Mouse (Mus musculus) megakaryocyte, embryonic 14.5 days (primary cell): ENCODE measurements around the gene Reep3. TPM values are rescaled to one million over a fixed set of nuclear protein-coding genes. Genes with fewer than 3 reads are reported as not detected.
A peak's percentile ranks its signal among the peaks of the same experiment; 100 is the strongest.

Experiments used
- H3K27me3 ChIP-seq: replicated peaks from 2 replicates; pipeline ENCODE3; 2012; ENCODE audit warnings: inconsistent platforms
- H3K36me3 ChIP-seq: replicated peaks from 2 replicates; pipeline ENCODE3; 2012; ENCODE audit warnings: low read length, inconsistent platforms, mixed read lengths
- H3K4me1 ChIP-seq: 2 replicates; pipeline ENCODE4 v1.6.1; 2012; ENCODE audit warnings: inconsistent platforms
- H3K4me3 ChIP-seq: replicated peaks from 2 replicates; pipeline ENCODE3; 2012; ENCODE audit warnings: moderate library complexity, mild to moderate bottlenecking, inconsistent platforms
- H3K9me3 ChIP-seq: 2 replicates; pipeline ENCODE4 v1.6.1; 2012; ENCODE audit warnings: inconsistent platforms
- FLI1 ChIP-seq: IDR thresholded peaks from 2 replicates; pipeline ENCODE4 v1.6.1; 2012; ENCODE audit warnings: low read length, inconsistent platforms, mixed read lengths
- GATA1 ChIP-seq: IDR thresholded peaks from 3 replicates; pipeline ENCODE4 v1.6.1; 2012; ENCODE audit warnings: mixed read lengths, low read length, inconsistent platforms, borderline replicate concordance
- polyA plus RNA-seq: library from polyadenylated mRNA; stranded (reverse); fragments of >175 nt; gene quantifications from 2 replicates; pipeline ENCODE4 v1.2.3, GENCODE M21; 2012; ENCODE audit warnings: low replicate concordance; ENCODE audit not compliant: insufficient read depth

The Reep3 gene
- polyA plus RNA-seq, 1 experiment: 0.97 TPM

- H3K4me1 ChIP-seq: peaks cover 64% of the 10 kb centered on the region
- no peaks in the 10 kb centered on the region for H3K27me3 ChIP-seq
- no peaks in the 10 kb centered on the region for H3K9me3 ChIP-seq
- peaks cover 49% of the 10 kb centered on the region for H3K36me3 ChIP-seq
- H3K4me3 ChIP-seq: peak overlapping the region; percentile 26
- TF ChIP-seq FLI1 (no peak), GATA1 (no peak)
These were observed 14.5 kb upstream of the Reep3 start for GRCm38 (mm10) chr10:67111044-67111798.

DNA sequence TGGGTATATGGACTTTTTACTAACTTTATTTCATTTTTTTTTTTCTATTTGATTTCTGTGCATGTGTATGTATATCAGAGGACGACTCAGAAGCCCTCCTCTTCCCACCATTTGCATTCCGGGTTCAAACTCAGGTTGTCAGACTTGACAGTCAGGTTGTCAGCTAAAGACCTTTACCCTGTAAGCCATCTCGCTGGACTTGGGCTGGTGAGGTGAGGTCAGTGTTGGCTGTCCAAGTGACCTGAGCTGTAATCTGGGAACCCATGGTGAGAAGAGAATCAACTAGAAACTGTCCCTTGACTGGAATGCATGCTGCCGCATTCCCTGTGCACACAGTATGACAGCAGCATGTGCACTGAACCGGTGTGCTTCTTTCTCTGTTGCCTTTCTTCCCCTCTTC is 12.9 kb upstream of the Reep3 start:
- Histone ChIP-seq H3K9me3 (no peaks in the 10 kb centered on the region), H3K4me3 (no peak overlapping the region), H3K27me3 (no peaks in the 10 kb centered on the region), H3K36me3 (peaks cover 49% of the 10 kb centered on the region), H3K4me1 (peaks cover 64% of the 10 kb centered on the region)
- no peak for TF ChIP-seq GATA1
- no peak for TF ChIP-seq FLI1

GRCm38 (mm10) chr10:67108096-67108495 is 11.4 kb upstream of the Reep3 start:
- Histone ChIP-seq H3K36me3 (peaks cover 46% of the 10 kb centered on the region), H3K27me3 (no peaks in the 10 kb centered on the region), H3K4me1 (peaks cover 75% of the 10 kb centered on the region), H3K9me3 (no peaks in the 10 kb centered on the region), H3K4me3 (no peak overlapping the region)
- TF ChIP-seq GATA1 (no peak), FLI1 (no peak)

DNA sequence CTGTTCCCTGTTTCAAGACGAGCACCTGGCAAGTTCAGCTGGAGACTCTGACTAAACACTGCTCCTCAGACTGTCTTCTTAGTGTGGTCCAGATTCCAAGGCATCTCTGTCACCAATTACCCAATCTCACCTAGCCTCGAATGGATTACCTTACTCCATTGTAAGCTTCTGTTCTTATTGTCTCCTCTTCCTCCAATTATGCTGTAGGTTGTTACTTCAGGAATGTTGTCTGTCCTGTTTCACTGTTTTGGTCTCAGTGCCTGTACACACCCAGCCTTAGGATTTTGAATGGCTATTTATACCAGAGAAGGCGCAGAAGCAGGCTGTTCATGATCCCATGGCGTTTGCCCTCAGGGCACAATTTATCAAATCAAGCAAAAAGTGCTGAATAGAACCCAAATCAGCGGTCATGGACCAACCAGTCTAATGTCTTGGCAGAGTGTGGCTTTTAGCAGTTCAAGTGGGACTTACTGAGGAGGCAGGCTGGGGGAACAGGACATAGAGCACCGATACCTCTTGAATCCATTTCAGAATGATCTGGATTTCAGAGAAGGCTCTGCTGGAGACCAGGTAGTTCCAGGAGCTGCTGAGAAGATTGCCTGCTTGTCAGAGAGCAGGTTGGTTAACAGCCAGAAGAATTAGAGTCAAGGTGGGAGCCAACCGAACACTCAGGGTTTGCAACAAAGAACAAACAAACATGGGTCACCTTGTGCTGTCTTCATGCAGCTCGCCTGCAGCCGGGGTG is 10.4 kb upstream of the Reep3 start:
- Histone ChIP-seq H3K4me3 (no peak overlapping the region), H3K4me1 (peaks cover 78% of the 10 kb centered on the region), H3K27me3 (no peaks in the 10 kb centered on the region), H3K36me3 (peaks cover 48% of the 10 kb centered on the region), H3K9me3 (no peaks in the 10 kb centered on the region)
- TF ChIP-seq FLI1 (no peak), GATA1 (no peak)

DNA sequence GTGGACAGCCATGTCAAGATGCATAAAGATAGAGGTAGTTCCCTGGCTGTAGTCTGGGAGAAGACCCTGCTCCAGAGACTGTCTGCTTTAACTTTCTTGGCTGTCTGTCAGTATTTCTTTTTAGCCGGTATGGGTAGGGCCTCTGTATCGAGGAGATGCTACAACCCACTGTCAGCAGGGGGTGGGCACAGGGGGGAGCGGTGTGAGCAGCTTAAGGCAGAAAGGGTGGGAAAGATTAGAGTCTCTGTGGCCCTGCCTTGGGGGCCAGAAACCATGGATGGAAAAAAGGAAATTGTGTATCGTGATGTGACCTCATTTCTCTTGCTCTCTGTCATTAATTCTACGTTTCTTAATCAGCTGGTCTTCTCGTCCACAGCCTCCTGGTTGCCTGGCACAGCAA is 9.7 kb upstream of the Reep3 start:
- TF ChIP-seq FLI1: no peak
- no peak for TF ChIP-seq GATA1
- Histone ChIP-seq H3K27me3 (no peaks in the 10 kb centered on the region), H3K4me3 (no peak overlapping the region), H3K9me3 (no peaks in the 10 kb centered on the region), H3K36me3 (peaks cover 54% of the 10 kb centered on the region), H3K4me1 (peaks cover 75% of the 10 kb centered on the region)

GRCm38 (mm10) chr10:67105331-67106217 is 8.8 kb upstream of the Reep3 start:
- peaks cover 70% of the 10 kb centered on the region for H3K4me1 ChIP-seq
- no peaks in the 10 kb centered on the region for H3K27me3 ChIP-seq
- no peak overlapping the region for H3K4me3 ChIP-seq
- no peak for TF ChIP-seq FLI1
- TF ChIP-seq GATA1: no peak
- H3K9me3 ChIP-seq: no peaks in the 10 kb centered on the region
- H3K36me3 ChIP-seq: peaks cover 53% of the 10 kb centered on the region

DNA sequence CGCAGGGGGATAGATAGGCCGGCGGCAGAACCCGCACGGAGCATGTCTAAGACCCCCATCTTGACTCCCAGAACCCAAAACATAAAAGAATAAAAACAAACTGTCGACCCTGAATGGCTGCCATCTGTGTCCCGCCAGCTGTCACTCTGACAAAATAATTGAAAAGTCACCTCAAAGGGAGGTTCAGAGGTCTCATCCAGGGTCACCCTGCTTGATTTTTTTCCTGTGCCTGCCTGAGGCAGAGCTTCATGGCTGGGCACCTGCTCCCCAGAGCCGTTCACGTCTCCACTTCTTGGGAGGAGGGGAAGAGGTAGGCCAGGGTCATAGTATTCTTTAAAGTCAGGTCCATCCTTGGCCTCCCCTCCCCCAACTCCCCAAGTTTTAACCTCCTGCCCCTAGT is 7.8 kb upstream of the Reep3 start:
- peaks cover 45% of the 10 kb centered on the region for H3K36me3 ChIP-seq
- no peaks in the 10 kb centered on the region for H3K27me3 ChIP-seq
- H3K9me3 ChIP-seq: no peaks in the 10 kb centered on the region
- TF ChIP-seq GATA1: no peak
- TF ChIP-seq FLI1: no peak
- H3K4me1 ChIP-seq: peaks cover 72% of the 10 kb centered on the region
- H3K4me3 ChIP-seq: peak overlapping the region; percentile 11

DNA sequence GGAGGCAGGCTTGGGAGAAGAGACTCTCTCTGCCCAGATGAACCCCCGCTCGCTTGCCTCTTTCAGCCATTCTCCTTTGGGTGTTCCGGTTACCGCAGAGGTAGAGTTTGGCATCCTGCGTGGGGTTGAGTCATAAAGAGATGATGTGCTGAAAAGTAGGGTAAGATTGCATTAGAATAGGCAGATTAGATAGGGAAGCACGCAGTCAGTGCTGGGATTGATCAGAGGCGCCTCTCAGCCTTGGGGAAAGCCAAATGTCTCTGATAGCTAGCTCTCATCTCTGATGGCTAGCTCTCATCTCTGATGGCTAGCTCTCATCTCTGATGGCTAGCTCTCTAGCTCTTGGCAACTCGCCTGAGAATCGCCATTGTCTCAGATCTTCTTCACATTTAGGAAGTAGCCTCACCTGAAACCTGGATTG is 4.1 kb upstream of the Reep3 start:
- Histone ChIP-seq H3K4me1 (peaks cover 76% of the 10 kb centered on the region), H3K27me3 (no peaks in the 10 kb centered on the region), H3K9me3 (no peaks in the 10 kb centered on the region), H3K36me3 (peaks cover 15% of the 10 kb centered on the region), H3K4me3 (no peak overlapping the region)
- TF ChIP-seq GATA1 (no peak), FLI1 (no peak)

GRCm38 (mm10) chr10:67100011-67100661 is 3.4 kb upstream of the Reep3 start:
- peaks cover 70% of the 10 kb centered on the region for H3K4me1 ChIP-seq
- no peak for TF ChIP-seq GATA1
- TF ChIP-seq FLI1: no peak
- peaks cover 15% of the 10 kb centered on the region for H3K36me3 ChIP-seq
- H3K4me3 ChIP-seq: peak overlapping the region; percentile 35
- H3K27me3 ChIP-seq: no peaks in the 10 kb centered on the region
- no peaks in the 10 kb centered on the region for H3K9me3 ChIP-seq
